Mouse (Mus musculus) stomach, embryonic 16.5 days (tissue): ENCODE measurements around the gene Ttc21b. TPM values are rescaled to one million over a fixed set of nuclear protein-coding genes. Genes with fewer than 3 reads are reported as not detected.

Experiments used
- ATAC-seq: fragments of 200-750 bp; cut with Nextera tagmentation; 2 replicates; pipeline ENCODE4 v1.8.0; 2017; ENCODE audit warnings: moderate number of reproducible peaks, moderate TSS enrichment; ENCODE audit not compliant: insufficient read depth, low FRiP score
- H3K27ac ChIP-seq: fragments of 300-500 bp; sonication (generic); 2 replicates; pipeline ENCODE4 v1.5.1; 2014; ENCODE audit warnings: low read length
- H3K27me3 ChIP-seq: fragments of 300-500 bp; sonication (generic); 2 replicates; pipeline ENCODE4 v1.6.1; 2014; ENCODE audit warnings: low read length, control low read depth, mixed read lengths; ENCODE audit not compliant: control insufficient read depth, insufficient read depth
- H3K36me3 ChIP-seq: fragments of 300-500 bp; sonication (generic); 2 replicates; pipeline ENCODE4 v1.6.1; 2014; ENCODE audit warnings: low read length; ENCODE audit not compliant: control insufficient read depth, insufficient read depth
- H3K4me1 ChIP-seq: fragments of 300-500 bp; sonication (generic); 2 replicates; pipeline ENCODE4 v1.6.1; 2014; ENCODE audit warnings: low read length, control low read depth, mixed read lengths; ENCODE audit not compliant: control insufficient read depth, insufficient read depth
- H3K4me2 ChIP-seq: fragments of 300-500 bp; sonication (generic); 2 replicates; pipeline ENCODE4 v1.6.1; 2014; ENCODE audit warnings: low read depth, low read length, mixed read lengths
- H3K4me3 ChIP-seq: fragments of 300-500 bp; sonication (generic); replicated peaks from 2 replicates; pipeline ENCODE4 v1.5.1; 2014; ENCODE audit warnings: mild to moderate bottlenecking, low read length
- H3K9ac ChIP-seq: fragments of 300-500 bp; sonication (generic); 2 replicates; pipeline ENCODE4 v1.6.1; 2014; ENCODE audit warnings: low read length
- H3K9me3 ChIP-seq: fragments of 300-500 bp; sonication (generic); replicated peaks from 2 replicates; pipeline ENCODE4 v1.6.1; 2016; ENCODE audit warnings: low read length, control low read depth; ENCODE audit not compliant: control insufficient read depth
- WGBS: fragments of 180-500 bp; shearing (Covaris S2); extraction: QIAGEN DNeasy Blood & Tissue Kit; methylation state at CpG from one replicate; pipeline ENCODE4 v1.1.7; 2014; 5-methylcytosine and 5-hydroxymethylcytosine counted together
- polyA plus RNA-seq: library from polyadenylated mRNA; unstranded; fragments of >200 nt; fragmentation: Nextera tagmentation; extraction: Ambion mirVana; gene quantifications from 2 replicates; pipeline ENCODE4 v1.2.1, GENCODE M21; 2015

The Ttc21b gene
- polyA plus RNA-seq, 1 experiment from 2014 or later = 12.6 TPM

- no peaks in the 10 kb centered on the region for H3K9me3 ChIP-seq
- H3K27ac ChIP-seq = no peak overlapping the region
- no peak overlapping the region for H3K4me2 ChIP-seq
- 77% methylated on average over 5 of the region's 5 CpGs for WGBS
- no peaks in the 10 kb centered on the region for H3K27me3 ChIP-seq
- no peaks in the 10 kb centered on the region for H3K4me1 ChIP-seq
- H3K9ac ChIP-seq = no peak overlapping the region
- H3K4me3 ChIP-seq = no peak overlapping the region
- ATAC-seq = no peak
- H3K36me3 ChIP-seq = no peaks in the 10 kb centered on the region
These were observed 77.6 kb downstream of the Ttc21b start for GRCm38 (mm10) chr2:66178848-66179215.

DNA sequence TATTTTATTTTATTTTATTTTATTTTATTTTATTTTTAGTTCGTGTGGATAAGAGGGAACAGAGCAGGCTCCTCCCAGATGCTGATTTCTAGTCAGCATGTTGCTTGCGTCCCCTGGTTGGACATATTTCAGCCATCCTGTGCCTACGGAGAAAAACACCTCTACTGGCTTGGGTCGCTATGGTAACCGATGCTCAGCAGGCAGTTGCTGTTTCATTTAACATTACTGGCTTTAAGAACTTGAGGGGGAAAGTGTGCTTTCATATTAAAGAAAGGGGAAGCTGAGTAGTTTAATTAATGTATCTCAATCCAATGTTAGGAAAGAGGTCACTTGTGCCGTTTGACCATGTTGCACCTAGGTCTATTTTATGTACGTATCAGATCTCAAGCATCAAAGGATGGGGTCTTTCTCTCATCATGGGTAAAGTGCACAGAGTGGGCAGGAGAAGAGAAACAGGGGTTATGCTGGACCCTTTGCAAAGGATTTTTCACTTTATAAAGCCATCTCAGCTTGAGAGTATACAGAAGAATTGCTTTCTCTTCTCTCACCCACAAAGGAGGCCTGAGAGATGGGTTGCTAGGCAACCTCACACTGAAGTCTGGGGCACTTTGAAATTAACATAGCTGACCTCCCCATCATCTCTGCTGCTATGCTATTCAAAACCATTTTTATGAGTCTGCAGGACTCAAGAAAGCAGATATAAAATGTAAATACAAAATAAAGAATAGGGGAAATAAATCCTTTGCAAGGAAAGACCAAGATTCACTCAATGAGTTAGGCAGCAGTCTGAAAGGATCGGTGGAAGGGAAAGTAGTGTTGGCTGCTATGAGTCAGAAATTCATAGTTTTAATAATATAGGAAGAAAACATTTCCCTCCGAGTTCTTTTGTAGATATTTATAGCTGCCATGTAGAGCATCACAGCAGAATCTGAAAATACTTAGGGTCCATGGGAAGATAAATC, 78.2 kb downstream of the Ttc21b start:
- Histone ChIP-seq H3K9me3 (no peaks in the 10 kb centered on the region), H3K9ac (no peak overlapping the region), H3K27me3 (no peaks in the 10 kb centered on the region), H3K36me3 (no peaks in the 10 kb centered on the region), H3K4me3 (no peak overlapping the region), H3K4me2 (no peak overlapping the region), H3K4me1 (no peaks in the 10 kb centered on the region), H3K27ac (no peak overlapping the region)
- ATAC-seq = no peak
- WGBS = 68% methylated on average over 9 of the region's 9 CpGs

- Histone ChIP-seq H3K4me2 (no peak overlapping the region), H3K4me1 (no peaks in the 10 kb centered on the region), H3K36me3 (no peaks in the 10 kb centered on the region), H3K9ac (no peak overlapping the region), H3K4me3 (no peak overlapping the region), H3K27me3 (no peaks in the 10 kb centered on the region), H3K27ac (no peak overlapping the region), H3K9me3 (no peaks in the 10 kb centered on the region)
- 80% methylated on average over 7 of the region's 7 CpGs for WGBS
- ATAC-seq = no peak
These were observed 79.4 kb downstream of the Ttc21b start for GRCm38 (mm10) chr2:66177017-66177416.

DNA sequence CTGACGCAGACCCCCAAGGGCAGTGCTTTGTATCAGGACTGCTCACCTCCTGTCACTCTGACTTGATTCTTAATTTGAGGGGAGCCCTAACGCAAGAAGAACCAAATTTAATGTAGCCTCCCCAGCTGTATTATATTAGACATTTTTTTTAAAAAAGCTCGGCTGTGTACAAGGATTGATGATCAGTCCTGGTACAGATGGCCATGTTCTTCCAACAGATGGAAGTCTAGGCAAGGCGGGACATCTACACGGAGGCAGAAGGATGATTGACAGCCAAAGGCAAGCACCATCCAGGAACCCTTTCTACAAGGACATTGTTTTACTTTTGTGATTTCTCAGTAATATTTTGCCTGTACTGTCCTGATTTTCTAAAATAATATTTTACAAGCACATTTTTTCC, 83.3 kb downstream of the Ttc21b start:
- no peak for ATAC-seq
- no peaks in the 10 kb centered on the region for H3K4me1 ChIP-seq
- H3K27me3 ChIP-seq = no peaks in the 10 kb centered on the region
- no peak overlapping the region for H3K27ac ChIP-seq
- WGBS = 73% methylated on average over 5 of the region's 5 CpGs
- no peak overlapping the region for H3K4me3 ChIP-seq
- no peaks in the 10 kb centered on the region for H3K9me3 ChIP-seq
- no peak overlapping the region for H3K9ac ChIP-seq
- H3K4me2 ChIP-seq = no peak overlapping the region
- H3K36me3 ChIP-seq = no peaks in the 10 kb centered on the region

GRCm38 (mm10) chr2:66171643-66172042, 84.8 kb downstream of the Ttc21b start:
- no peak overlapping the region for H3K27ac ChIP-seq
- ATAC-seq = no peak
- no peaks in the 10 kb centered on the region for H3K36me3 ChIP-seq
- H3K4me3 ChIP-seq = no peak overlapping the region
- no peaks in the 10 kb centered on the region for H3K9me3 ChIP-seq
- WGBS = 75% methylated on average over 3 of the region's 3 CpGs
- no peak overlapping the region for H3K4me2 ChIP-seq
- H3K4me1 ChIP-seq = no peaks in the 10 kb centered on the region
- H3K9ac ChIP-seq = no peak overlapping the region
- H3K27me3 ChIP-seq = no peaks in the 10 kb centered on the region

DNA sequence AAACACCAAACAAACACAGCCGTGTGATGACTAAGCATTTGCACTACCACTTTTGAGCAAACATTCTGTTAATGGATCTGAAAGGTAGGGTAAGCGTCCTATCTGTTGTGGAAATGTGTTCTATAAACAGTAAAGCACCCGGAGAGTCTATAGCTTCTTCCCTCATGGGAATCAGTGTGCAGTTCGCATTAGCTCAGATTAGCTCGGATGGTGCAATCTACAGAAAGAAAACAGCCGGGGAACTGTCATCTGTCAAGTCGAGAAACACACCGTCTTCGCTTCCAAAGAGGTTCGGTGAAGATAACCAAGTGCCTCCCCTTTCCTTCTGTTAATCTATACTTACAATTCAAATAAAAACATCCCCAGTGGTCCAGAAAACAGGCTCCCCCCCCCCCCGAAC, 85.7 kb downstream of the Ttc21b start:
- Histone ChIP-seq H3K9me3 (no peaks in the 10 kb centered on the region), H3K36me3 (no peaks in the 10 kb centered on the region), H3K27ac (no peak overlapping the region), H3K4me1 (no peaks in the 10 kb centered on the region), H3K27me3 (no peaks in the 10 kb centered on the region), H3K4me2 (no peak overlapping the region), H3K4me3 (no peak overlapping the region), H3K9ac (no peak overlapping the region)
- 42% methylated on average over 11 of the region's 11 CpGs for WGBS
- ATAC-seq = no peak

DNA sequence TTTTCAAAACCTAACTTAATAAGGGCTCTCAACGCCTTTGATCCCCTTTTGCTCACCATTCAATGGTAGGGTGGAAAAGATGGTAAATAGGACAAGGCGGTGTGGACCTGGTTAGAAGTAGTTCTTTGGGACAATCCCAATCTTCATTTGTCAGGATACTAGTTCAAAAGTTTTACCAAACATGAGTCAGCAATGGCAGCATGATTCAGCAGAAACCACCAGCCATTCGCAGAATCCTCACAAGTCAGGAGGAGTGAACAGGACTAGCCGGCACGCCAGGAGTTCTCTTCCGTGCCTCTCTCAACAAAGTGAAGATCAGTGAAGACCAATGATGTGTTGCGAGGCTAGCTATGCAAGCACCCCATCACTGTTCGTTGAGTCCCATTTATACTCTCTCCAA, 91.4 kb downstream of the Ttc21b start:
- Histone ChIP-seq H3K4me3 (no peak overlapping the region), H3K27me3 (no peaks in the 10 kb centered on the region), H3K4me1 (no peaks in the 10 kb centered on the region), H3K9ac (no peak overlapping the region), H3K36me3 (no peaks in the 10 kb centered on the region), H3K4me2 (no peak overlapping the region), H3K27ac (no peak overlapping the region), H3K9me3 (no peaks in the 10 kb centered on the region)
- 88% methylated on average over 8 of the region's 8 CpGs for WGBS
- no peak for ATAC-seq

DNA sequence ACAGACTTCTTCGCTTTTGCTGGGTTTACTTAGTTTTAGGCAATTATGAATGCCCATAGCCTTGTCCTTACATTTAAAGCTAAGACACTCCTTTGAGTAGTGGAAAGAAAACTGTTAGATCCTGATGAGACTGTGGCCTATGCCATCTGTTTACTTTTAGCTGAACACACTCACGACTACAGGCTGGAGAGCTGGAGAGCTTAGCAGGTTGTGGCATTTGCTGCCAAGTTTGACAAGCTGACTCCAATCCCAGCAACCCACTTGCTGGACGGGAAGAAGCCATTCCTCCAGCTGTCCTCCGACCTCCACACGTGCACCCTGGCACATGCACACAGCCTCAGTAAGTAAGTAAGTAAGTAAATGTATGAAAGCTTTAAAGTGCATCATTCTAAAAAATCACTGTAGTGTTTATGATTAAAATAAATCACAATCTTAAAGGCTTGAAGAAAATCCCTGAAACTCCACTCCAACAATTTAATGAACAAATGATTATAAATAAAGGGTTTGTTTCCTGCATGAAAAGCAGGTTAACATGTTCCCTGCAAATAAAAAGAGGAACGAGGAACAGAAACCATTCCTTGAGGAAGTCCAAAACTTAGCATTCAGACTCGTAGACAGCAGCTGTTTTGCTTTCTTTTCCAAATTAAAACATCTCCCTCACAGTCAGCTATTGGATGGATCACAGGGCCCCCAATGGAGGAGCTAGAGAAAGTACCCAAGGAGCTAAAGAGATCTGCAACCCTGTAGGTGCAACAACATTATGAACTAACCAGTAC, 98.1 kb downstream of the Ttc21b start:
- no peak for ATAC-seq
- Histone ChIP-seq H3K9ac (no peak overlapping the region), H3K9me3 (no peaks in the 10 kb centered on the region), H3K4me1 (peaks cover 3% of the 10 kb centered on the region; the same call in 1 of the 2 replicates), H3K27me3 (no peaks in the 10 kb centered on the region), H3K36me3 (no peaks in the 10 kb centered on the region), H3K4me2 (no peak overlapping the region), H3K4me3 (no peak overlapping the region), H3K27ac (no peak overlapping the region)
- 42% methylated on average over 7 of the region's 7 CpGs for WGBS

DNA sequence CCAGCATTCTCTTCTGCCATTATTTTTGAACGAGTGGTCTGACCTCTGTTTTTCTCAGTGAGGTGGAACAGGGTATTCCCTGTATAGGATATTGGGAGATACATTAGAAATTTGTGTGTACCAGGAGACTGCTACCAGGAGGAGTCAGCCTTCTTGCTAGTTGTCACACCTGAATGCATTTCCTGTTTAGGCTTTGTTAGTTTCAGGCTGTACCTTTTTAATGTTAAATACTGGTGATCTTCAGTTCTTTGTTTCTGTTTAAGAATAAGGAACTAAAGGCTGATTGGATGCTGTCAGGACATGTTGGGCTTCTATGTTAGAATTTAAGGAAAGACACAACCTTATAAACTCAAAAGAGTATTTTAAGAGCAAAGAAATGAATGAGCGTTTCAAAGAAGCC, 105.0 kb downstream of the Ttc21b start:
- no peak for ATAC-seq
- Histone ChIP-seq H3K27me3 (no peaks in the 10 kb centered on the region), H3K4me2 (no peak overlapping the region), H3K36me3 (no peaks in the 10 kb centered on the region), H3K9ac (no peak overlapping the region), H3K9me3 (no peaks in the 10 kb centered on the region), H3K27ac (no peak overlapping the region), H3K4me3 (no peak overlapping the region), H3K4me1 (no peaks in the 10 kb centered on the region)
- 84% methylated on average over 2 of the region's 2 CpGs for WGBS
